Mouse (Mus musculus) cortical plate, adult 2 months (tissue): ENCODE data around the gene Dqx1. TPM values are rescaled to one million over a fixed set of nuclear protein-coding genes. Genes with fewer than 3 reads are reported as not detected.

ENCODE experiments used
- H3K27ac ChIP-seq: fragments of 200-500 bp; 2 replicates; pipeline ENCODE4 v1.5.1; 2012; ENCODE audit warnings: low read length, control low read depth, inconsistent platforms; ENCODE audit not compliant: insufficient read depth
- H3K4me1 ChIP-seq: fragments of 200-500 bp; 2 replicates; pipeline ENCODE4 v1.6.1; 2011; ENCODE audit warnings: low read length; ENCODE audit not compliant: control insufficient read depth, insufficient read depth
- H3K4me3 ChIP-seq: fragments of 200-500 bp; 2 replicates; pipeline ENCODE4 v1.5.1; 2011; ENCODE audit warnings: mild to moderate bottlenecking, low read length, control low read depth; ENCODE audit not compliant: insufficient read depth
- CTCF ChIP-seq: fragments of 200-500 bp; IDR thresholded peaks from 2 replicates; pipeline ENCODE4 v1.5.1; 2011; ENCODE audit warnings: mild to moderate bottlenecking, control low read depth, low read length; ENCODE audit not compliant: insufficient read depth; ENCODE audit errors: extremely low read depth
- POLR2A ChIP-seq: fragments of 200-500 bp; IDR thresholded peaks from 2 replicates; pipeline ENCODE4 v1.6.1; 2011; ENCODE audit warnings: mild to moderate bottlenecking, low read length, control low read depth; ENCODE audit not compliant: insufficient read depth; ENCODE audit errors: extremely low read depth
- polyA plus RNA-seq: library from polyadenylated mRNA; depleted of rRNA; stranded (reverse); fragments of >200 nt; gene quantifications from 2 replicates; pipeline ENCODE4 v1.2.3, GENCODE M21; 2012; rRNA removed

Dqx1 gene
- 0.52 and 0.68 TPM in 2 replicates for polyA plus RNA-seq

GRCm38 (mm10) chr6:83057790-83058189, at the start of gene Dqx1:
Gene Dqx1 (plus strand): TSS chr6:83057844.
- no peak within 1 kb of the TSS for H3K27ac ChIP-seq
- H3K4me1 ChIP-seq, result 0 out of 2 replicates have a peak, but pooled peaks cover 2% of the 10 kb centered on the region
- no peak within 1 kb of the TSS for H3K4me3 ChIP-seq
- TF ChIP-seq CTCF, result no peak

GRCm38 (mm10) chr6:83008659-83009058, 49.0 kb upstream of the Dqx1 start:
- TF ChIP-seq CTCF (no peak), POLR2A (no peak)
- no peaks in the 10 kb centered on the region for H3K4me1 ChIP-seq
- no peak overlapping the region for H3K27ac ChIP-seq
- H3K4me3 ChIP-seq, result no peak overlapping the region

GRCm38 (mm10) chr6:83010010-83010409, 47.6 kb upstream of the Dqx1 start:
- Histone ChIP-seq H3K4me1 (no peaks in the 10 kb centered on the region), H3K27ac (no peak overlapping the region), H3K4me3 (no peak overlapping the region)
- no peak for TF ChIP-seq POLR2A
- TF ChIP-seq CTCF, result no peak

- no peak for TF ChIP-seq CTCF
- no peak for TF ChIP-seq POLR2A
- Histone ChIP-seq H3K27ac (no peak overlapping the region), H3K4me3 (no peak overlapping the region), H3K4me1 (no peaks in the 10 kb centered on the region)
Observed at GRCm38 (mm10) chr6:83011255-83011654, 46.4 kb upstream of the Dqx1 start.

GRCm38 (mm10) chr6:83011756-83012155, 45.9 kb upstream of the Dqx1 start:
- no peak for TF ChIP-seq POLR2A
- no peak for TF ChIP-seq CTCF
- Histone ChIP-seq H3K27ac (no peak overlapping the region), H3K4me1 (no peaks in the 10 kb centered on the region), H3K4me3 (no peak overlapping the region)

GRCm38 (mm10) chr6:83013444-83013843, 44.2 kb upstream of the Dqx1 start:
- TF ChIP-seq POLR2A, result no peak
- TF ChIP-seq CTCF, result no peak

GRCm38 (mm10) chr6:83014482-83015466, 42.9 kb upstream of the Dqx1 start:
- Histone ChIP-seq H3K27ac (no peak overlapping the region), H3K4me3 (no peak overlapping the region), H3K4me1 (no peaks in the 10 kb centered on the region)
- no peak for TF ChIP-seq POLR2A
- TF ChIP-seq CTCF, result no peak

More at GRCm38 (mm10) chr6:83013444-83013843, 44.2 kb upstream of the Dqx1 start:
- Histone ChIP-seq H3K27ac (no peak overlapping the region), H3K4me3 (no peak overlapping the region), H3K4me1 (no peaks in the 10 kb centered on the region)

- Histone ChIP-seq H3K4me3 (no peak overlapping the region), H3K27ac (no peak overlapping the region), H3K4me1 (no peaks in the 10 kb centered on the region)
- TF ChIP-seq POLR2A, result no peak
Observed at GRCm38 (mm10) chr6:83015749-83016148, 41.9 kb upstream of the Dqx1 start.

- TF ChIP-seq POLR2A (no peak), CTCF (no peak)
- H3K4me1 ChIP-seq, result no peaks in the 10 kb centered on the region
- no peak overlapping the region for H3K4me3 ChIP-seq
- H3K27ac ChIP-seq, result no peak overlapping the region
Observed at GRCm38 (mm10) chr6:83017190-83017589, 40.5 kb upstream of the Dqx1 start.

GRCm38 (mm10) chr6:83019044-83019443, 38.6 kb upstream of the Dqx1 start:
- TF ChIP-seq POLR2A (no peak), CTCF (no peak)
- Histone ChIP-seq H3K27ac (no peak overlapping the region), H3K4me3 (no peak overlapping the region), H3K4me1 (no peaks in the 10 kb centered on the region)
